Mouse (Mus musculus) cerebellum, postnatal 14 days (tissue): Measurements from ENCODE around the gene Erich4.

Experiments
- DNase-seq, 2 experiments: peaks; one replicate each; pipeline ENCODE4 v3.0.0; 2021; ENCODE audit warnings: mixed read lengths in 2 of 2

The Erich4 gene

DNA sequence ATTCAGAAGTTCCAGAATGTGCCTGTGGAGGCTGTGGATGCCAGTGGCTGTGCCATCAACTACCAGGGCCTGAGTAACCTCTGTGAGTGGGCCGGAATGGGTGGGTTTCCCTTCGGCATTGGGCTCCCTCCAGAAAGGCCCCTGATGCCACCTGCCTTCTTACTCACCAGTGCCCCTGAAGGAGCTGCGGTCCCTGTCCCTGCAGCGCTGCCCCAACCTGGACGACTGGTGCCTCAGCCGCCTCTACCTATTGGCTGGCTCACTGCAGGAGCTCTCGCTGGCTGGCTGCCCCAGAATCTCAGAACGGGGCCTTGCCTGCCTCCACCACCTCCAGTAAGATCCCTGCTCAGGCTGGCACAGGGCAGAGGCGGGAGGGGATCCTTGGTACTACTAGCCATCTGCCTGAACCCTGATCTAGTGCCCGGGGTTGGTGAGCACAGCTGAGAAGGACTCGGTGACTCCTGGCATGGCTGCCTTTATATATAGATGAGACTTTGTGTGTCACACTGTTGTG is 8.2 kb upstream of the Erich4 start:
- DNase-seq = peak; percentile 72 to 74

DNA sequence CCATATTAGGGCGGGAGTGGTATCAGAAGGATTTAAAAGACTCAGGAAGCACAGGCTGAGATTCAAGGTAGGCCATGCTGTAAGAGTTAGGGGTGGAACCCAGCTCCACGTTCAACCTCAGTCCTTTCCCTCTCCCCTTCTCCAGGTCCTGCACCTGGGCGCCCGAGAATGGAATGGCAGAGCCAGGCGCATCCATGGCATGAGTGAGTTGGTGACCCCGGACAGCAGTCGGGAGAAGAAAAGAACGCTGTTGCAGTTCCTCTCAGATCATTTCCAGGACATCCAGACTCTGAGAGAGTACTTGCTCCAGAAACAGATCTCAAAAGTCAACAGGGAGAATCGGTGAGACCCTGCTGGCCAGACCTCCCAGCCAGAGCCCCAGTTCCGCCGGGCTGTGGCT is 5.1 kb upstream of the Erich4 start:
- DNase-seq = peak in 1 of 2 experiments; percentile 3

DNA sequence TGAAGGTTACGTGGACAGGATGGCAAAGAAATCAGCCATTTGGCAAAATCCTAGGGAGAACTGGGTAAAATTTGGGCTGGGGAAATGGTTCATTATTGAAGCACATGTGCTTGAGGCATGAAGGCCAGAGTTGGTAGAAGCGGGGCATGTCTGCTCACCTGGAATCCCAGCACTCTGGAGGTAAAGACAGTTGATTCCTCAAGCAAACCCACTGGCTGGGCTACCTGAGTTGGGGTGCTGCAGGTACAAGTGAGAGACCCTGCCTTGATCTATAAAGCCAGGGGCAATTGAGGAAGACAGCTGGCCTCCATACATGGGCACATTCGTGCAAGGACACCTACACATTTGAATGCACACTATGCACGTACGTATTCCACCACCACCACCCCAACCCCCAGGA is 4.4 kb upstream of the Erich4 start:
- DNase-seq = peak in 1 of 2 experiments; percentile 8

DNA sequence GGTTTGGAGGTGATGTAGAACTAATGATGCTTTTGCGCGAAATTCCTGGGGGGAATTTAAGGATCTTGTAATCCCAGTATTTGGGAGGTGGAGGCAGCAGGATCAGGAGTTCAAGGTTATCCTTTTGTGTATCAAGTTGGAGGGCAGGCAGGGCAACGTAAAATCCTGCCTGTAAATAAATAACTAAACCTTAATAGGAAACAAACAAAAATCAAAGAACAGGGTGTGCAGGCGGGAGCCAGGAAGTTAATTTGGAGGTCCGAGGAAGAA is 4.0 kb upstream of the Erich4 start:
- no peak for DNase-seq

DNA sequence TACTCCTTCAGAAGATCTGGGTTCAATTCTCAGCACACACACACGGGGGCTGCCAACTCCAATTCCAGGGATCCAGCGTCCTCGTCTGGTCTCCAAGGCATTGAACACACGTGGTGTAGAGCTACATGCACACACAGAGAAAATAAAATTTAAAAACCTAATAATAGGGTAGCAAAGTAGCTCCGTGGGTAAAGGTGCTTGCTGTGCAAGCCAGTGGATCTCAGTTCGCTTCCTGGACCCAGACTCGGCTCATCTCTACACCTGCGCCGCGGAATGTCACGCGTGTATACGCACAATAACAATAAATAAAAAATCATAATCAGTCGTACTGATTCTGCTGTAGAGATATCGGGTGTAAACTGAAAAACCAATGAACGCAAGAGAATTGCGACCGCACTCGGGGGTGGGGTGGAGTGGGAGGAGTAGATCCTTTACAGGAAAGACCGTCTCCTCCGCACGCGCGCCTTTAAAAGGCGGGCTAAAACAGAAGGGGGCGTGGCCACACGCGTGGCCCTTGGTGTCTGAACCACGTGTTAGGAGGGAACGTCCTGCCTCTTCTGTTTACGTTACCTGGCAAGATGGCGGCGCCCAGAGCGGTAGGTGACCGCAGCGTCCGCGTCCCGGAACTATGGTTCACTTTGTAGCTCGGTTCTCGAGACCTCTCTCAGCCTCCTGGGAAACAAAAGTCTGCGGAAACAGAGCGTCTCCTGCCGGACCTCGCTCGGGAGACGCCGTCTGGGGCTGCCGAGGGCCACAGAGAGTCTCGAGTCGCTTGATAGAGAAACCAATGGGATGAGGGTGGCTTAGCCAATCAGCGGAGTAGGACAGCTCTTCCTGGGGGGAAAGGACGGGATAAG is 3.4 kb upstream of the Erich4 start, which contains the start of gene Dmac2:
Gene Dmac2, plus strand, starts transcription at position 550 of the 857 bp plus-strand sequence.
- peak; percentile 97 for DNase-seq

DNA sequence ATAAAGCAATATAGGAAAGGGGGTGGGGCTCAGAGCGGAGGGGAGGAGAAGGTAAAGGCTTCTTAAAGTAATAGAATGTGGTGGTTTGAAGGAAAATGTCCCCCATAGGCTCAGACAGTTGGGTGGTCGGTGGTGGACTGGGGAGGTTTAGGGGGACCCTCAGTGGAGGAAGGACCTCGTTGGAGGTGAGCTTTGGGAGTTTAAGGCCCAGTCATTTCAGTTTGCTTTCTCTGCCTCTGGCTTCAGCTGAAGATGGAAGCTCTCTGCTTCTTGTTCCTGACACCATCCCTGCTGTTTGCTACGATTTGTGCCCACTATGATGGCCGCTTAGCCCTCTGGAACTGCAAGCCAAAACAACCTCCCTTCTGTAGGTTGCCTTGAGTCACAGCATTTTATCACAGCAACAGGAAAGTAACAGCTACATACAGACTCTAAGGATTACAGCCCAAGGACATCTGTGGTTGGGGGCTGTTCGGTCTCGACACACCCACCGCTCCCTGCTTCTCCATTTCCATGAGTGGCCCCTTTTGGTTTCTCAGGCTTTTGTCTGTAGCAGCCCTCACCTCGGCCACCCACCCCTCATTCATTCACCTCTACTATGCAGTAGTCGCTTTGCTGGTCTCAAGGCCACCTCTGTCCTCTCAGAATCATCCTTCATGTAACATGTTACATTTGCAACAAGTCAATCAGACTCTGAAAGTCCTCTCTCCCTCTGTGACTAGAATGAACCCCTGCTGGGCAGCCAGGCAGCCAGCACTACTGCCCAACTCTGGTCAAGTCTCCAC is 1.9 kb upstream of the Erich4 start:
- peak in 1 of 2 experiments; percentile 11 for DNase-seq

DNA sequence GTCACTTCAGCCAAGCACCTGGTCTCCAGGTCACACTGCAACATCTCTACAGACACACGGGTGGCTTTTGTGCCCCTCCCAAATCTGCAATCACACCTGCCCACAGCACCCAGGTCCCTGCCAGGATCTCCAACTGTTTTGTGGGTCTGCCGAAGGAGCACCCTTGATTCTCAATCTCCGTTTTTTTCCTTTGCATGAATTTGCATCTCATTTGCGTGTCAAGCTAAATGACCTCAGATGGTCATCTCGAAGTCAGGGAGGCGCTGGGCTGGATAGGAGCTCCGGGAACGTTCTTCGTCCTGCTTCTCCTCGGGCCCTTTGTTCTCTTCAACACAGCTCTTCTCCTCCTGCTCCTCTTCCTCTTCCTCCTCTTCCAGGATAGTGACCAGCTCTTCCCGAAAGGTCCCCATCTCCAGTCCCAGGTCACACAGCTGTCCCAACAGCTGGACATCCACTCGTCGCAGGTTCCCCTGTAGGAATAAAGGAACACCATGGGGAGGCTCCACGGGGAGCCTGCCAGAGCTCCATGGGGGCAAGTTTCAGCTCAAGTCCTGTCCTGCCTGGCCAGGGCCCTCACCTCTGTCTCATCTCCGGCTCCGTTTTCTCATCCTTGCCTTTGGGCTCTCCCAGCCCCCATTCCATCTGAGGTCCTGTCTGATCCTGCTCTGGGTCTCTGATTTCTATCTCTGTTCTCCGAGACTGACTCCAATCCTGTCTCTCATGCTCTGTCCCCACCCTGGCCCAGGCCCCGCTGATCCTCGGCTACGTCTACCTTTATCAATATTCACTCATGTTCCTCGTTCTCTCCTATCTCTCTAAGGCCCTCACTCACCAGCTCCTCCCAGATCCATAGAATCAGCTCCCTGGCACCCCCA is 624 bp downstream of the Erich4 start:
- no peak for DNase-seq

DNA sequence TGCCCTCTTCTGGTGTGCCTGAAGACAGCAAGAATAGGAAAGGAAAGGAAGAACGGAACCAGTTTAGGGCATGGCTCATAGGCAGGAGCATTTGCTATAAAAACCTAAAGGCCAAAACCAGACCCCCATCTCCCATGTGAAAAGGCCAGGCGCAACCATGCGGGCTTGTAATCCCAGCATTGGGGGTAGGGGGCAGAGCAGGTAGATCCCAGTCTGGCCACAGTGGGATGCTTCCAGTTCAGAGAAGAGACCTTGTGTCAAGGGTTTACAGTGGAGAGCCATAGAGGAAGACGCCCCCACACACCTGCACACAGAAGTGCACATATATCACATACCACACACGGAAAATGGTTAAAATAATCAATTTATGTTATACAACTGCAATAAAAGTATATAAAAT is 1.6 kb downstream of the Erich4 start:
- DNase-seq = no peak

DNA sequence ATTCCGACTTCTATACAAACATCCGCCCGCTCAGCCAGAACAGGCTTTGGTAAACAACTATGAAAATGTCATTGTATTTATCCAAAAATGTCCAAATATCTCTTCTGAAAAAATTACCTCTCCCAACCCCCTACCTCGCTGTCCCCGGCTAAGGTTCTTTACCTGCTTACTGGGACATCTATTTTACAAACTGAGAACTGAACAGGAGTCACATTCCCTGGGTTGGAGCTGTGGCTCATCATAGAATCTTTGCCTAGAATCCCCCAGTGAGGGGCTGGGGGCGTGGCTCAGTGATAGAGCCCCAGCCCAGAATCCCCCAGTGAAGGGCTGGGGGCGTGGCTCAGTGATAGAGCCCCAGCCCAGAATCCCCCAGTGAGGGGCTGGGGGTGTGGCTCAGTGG is 4.2 kb downstream of the Erich4 start:
- DNase-seq = no peak

DNA sequence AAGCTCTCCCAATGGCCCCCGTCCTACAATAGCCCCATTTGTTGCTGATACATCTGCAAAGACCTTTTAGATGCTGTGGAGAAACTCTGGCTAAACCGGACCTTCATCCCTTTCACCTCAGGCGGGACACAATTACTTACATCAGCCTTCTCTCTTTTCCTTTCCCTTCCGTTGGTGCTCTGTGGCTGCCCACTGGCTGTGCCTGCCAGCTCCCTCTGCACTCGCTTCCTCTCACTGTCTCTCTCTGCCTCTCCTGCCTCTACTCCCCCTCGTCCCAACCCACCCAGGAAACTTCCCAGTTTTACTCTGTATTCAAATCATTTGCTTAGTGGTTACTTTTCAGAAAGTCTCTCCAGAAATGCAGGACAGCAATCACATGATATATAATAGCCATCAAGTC is 5.6 kb downstream of the Erich4 start:
- DNase-seq = no peak

DNA sequence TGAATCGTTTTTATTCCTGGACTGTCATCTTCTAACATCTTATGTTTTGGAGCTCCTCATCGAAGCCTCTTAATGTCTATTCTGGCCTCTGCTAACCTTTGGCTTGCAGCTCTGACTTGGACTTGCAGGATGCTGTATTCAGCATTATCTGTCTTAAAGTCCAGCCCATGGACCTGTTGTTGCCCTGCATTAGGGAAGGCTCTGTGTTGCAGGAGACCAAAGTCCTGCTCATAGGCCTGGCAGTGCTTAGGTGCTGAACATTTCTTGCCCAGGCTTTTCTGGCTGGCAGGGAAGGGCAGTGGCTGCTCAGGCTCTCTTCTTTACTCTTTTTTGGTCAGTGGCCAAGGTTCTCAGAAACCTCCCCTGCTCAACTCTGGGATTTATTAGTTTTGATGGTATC is 8.5 kb downstream of the Erich4 start:
- no peak for DNase-seq

DNA sequence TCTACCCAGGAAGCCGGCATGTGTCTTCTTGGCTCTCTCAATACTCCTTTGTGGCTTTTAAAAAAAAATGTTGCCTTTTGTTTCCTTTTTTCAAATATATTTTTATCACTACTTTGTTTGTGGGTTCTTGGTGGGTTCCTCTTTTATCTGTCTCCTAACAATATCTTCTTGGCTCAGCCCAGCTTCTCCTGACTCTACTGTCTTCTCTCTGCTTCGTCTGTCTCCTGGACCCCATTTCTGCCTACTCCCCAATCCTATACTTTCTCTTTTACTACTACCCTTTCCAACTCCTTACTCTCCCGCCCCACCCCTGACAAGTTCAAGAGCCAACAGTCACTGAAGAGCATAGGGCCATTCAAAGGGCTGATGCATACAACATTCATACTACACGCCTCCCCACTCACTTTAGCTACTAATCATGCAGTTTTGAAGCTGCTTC is 9.0 kb downstream of the Erich4 start:
- no peak for DNase-seq

DNA sequence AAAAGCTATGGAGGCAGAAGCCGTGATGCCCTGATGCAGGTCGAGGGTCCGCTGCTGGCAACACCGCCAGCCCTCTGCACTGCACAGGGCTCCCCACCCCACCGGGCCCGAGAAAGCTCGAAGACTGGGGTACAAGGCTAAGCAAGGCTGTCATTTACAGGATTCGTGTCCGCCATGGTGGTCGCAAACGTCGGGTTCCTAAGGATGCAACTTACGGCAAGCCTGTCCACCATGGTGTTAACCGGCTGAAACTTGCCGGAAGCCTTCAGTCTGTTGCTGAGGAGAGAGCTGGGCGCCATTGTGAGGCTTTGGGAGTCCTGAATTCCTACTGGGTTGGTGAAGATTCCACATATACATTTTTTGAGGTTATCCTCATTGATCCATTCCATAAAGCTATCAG is 14.3 kb downstream of the Erich4 start:
- no peak for DNase-seq

DNA sequence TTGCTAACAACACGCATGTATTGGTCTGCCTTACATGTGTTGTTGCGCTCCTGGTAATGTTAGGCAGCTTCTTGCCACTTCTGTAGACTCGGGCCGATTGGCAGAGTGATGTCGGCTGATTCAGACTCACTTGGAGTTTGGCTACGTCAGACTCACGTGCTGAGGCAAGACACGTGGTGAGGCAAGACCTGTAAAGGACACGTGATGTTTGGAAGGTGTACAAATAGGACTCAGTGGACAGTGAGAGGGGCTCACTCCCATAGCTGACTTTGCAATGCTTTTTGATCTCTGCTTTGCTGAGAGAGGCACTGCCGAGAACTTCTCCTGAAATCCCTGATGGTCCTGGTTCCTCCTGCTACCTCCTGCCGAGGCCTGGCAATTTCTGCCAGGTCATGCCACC is 15.0 kb downstream of the Erich4 start:
- DNase-seq = no peak

DNA sequence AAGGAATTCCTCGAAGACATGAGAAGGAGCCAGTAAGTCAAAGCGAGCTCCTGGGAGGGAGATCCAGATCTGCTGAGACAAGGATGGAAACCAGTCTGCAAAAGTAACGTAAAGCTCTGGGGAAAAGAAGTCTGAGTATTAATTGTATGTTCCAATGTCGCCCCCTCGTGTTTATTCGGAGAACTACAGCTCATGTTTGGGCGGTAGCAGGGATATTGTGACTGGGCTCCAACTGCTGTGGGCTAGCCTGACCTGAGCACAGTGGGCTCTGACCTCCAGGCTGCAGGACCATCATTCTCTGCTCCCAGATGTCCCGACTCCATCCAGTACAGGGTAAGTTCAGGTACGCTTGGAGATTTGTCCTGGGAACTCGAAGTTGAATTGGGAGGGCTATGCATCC is 16.0 kb downstream of the Erich4 start:
- peak; percentile 84 to 87 for DNase-seq

DNA sequence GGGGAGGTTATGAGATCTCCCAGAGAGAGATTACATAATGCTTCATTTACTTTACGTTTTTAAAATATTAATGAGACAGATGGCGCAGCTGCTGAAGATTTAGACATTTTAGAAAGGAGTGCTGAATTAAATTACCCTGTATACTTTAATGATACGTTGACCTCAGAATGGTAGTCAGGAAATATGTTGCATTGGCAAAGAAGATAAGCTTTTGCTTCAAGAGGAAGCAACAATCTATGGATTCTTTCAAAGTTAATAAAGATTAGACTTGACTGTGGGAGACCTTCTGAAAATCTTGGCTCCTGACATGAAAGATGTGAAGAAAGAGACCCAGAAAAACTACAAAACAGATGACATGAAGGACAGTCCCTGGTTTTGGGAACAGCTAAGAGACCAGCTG is 21.8 kb downstream of the Erich4 start:
- DNase-seq = no peak

DNA sequence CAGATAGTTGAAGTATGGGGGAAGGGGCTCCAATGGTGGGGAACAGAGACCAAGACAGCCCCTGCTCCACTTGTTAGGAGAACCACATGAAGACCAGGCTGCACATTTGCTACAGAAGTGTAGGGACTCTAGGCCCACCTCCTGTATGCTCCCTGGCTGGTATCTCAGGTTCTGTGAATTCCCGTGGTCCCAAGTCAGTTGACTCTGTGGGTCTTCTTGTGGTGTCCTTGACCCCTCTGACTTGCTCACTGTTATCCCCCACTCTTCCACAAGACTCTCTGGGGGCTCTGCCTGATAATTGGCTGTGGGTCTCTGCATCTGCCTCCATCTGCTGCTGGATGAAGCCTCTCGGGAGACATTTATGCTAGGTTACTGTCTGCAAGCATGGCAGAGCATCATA is 24.5 kb downstream of the Erich4 start:
- no peak for DNase-seq

DNA sequence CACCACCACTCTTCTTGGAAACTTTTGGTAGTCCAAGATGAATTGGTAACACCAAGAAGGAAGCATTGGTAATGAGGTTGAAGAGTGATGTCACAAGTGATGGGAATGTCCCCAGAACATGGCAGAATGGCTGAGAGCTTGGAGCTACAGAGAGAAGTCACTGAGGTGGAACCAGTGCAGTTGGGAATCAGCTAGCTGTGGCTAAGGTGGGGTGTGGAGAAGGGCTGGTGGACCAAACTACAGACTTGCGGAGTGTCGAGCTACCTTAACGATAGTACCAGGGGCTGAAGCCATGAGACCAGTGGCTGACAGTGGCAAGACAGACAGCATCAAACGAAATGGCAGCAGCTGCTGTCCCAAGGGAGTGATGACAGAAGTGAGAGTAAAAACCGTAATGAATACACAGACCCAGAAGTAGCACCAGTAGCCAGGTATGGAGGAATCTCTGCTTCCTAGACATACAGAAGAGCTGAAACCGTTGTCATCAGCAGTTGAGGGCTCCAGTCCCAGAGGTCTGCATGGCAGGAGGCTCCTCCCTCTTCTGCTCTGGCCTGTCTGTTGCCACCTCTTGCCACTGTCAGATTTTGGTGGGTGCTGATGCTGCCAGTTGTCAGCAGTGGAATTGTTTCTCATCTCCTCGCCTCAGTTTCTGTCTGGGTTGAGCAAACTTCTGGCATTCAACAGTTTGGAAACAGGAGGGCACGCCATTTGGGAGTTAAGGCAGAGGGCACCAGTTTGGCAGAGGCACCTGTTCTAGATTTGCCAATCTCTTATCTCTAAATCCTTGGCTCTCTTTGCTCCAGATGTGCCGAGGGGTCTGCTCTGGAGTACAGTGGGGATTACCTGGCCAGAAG is 30.1 kb downstream of the Erich4 start:
- DNase-seq = no peak

DNA sequence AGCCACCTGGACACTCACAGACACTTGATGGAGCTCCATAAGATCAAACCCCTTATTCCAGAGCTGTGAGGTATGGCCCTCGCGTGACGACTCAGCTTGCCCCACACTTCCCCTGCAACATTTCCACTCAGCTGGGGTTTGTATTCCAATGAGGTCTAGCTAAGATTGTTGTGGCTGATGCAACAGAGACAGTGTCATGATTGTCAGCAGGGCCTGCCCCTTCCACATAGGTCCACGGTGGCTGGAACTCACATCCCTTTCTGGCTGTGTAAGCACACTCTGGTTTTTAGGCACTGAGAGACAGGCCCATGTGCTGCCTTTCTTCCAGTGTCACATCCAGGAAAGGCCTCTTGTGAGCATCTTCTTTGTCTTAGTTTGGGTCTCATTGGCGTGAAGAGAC is 31.0 kb downstream of the Erich4 start:
- no peak for DNase-seq

DNA sequence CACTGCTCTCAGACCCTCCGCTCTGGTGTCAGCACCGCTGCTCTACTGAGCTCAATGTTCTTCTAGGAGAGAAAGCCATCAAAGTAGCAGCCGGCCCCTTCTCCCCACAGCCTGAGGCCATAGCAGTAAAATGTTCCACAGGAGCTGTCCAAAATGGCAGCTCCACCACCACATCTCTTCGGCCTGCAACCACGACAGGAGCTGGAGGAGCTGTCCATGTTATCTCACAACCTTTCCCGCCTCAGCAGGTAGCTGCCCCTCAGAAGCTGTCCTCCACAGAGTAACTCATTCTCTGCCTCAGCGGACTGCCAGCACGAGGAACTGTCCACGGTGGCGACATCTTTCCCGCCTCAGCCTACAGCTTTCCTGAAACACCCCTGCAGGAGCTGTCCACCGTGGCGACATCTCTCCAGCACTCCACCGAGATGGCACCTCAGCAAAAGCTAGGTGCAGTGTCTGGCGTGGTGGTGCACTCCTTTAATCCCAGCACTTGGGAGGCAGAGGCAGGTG is 33.3 kb downstream of the Erich4 start:
- DNase-seq = no peak

DNA sequence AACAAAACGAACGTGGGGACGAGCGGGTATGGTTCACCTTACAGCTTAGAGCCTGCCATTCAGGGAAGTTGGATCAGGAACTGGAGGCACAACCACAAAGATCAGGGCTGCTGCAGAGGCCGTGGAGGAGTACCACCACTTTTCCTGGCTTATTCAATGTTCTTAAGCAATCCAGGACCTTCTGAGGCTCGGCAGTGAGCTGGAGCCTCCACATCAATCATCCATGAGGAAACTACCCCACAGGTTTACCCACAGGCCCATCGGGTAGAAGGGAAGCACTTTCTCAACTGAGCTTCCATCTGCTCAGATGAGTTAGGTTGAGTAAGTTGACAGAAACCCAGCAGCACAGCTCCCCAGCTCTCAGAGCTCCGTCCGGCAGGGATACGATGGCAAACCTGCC is 36.3 kb downstream of the Erich4 start:
- DNase-seq = no peak
